Mouse (Mus musculus) myocyte (in vitro differentiated cells): ENCODE results near the gene Tprn.

Experiments
- CEBPB ChIP-seq: IDR thresholded peaks from 2 replicates; pipeline ENCODE4 v1.6.1; 2011; ENCODE audit warnings: mild to moderate bottlenecking, moderate library complexity; ENCODE audit not compliant: poor library complexity, insufficient read depth, severe bottlenecking
- MAX ChIP-seq: IDR thresholded peaks from one replicate; pipeline ENCODE4 v1.6.1; 2011; ENCODE audit warnings: low read depth, mild to moderate bottlenecking, control low read depth
- MYOG ChIP-seq, 3 experiments: IDR thresholded peaks; one replicate each; pipeline ENCODE4 v1.6.1; 2011; ENCODE audit warnings: control low read depth in 2 of 3, low read depth in 2 of 3, mild to moderate bottlenecking in 2 of 3; ENCODE audit not compliant: insufficient read length in 2 of 3, control insufficient read depth in 1 of 3, insufficient read depth in 1 of 3
- POLR2A ChIP-seq: IDR thresholded peaks from one replicate; pipeline ENCODE4 v1.6.1; 2011; ENCODE audit warnings: low read depth, mild to moderate bottlenecking, control low read depth, moderate library complexity; ENCODE audit not compliant: insufficient read length
- POLR2AphosphoS2 ChIP-seq: IDR thresholded peaks from one replicate; pipeline ENCODE4 v1.6.1; 2011; ENCODE audit warnings: low read depth, control low read depth; ENCODE audit not compliant: insufficient read length
- REST ChIP-seq: IDR thresholded peaks from one replicate; pipeline ENCODE4 v1.6.1; 2011; ENCODE audit warnings: mild to moderate bottlenecking, control low read depth, moderate library complexity; ENCODE audit not compliant: insufficient read depth, insufficient read length
- SRF ChIP-seq: IDR thresholded peaks from one replicate; pipeline ENCODE4 v1.6.1; 2011; ENCODE audit warnings: low read depth; ENCODE audit not compliant: control insufficient read depth, insufficient read length
- TCF12 ChIP-seq: IDR thresholded peaks from one replicate; pipeline ENCODE4 v1.6.1; 2011; ENCODE audit warnings: mild to moderate bottlenecking, control low read depth; ENCODE audit not compliant: poor library complexity, insufficient read depth, severe bottlenecking

- TF ChIP-seq POLR2A (no peak), MAX (no peak), REST (no peak), CEBPB (no peak), TCF12 (no peak), MYOG (IDR thresholded peaks at IDR 0.05; ENCODE audit: control insufficient read depth in 1 of 3, insufficient read depth in 1 of 3, insufficient read length in 2 of 3, low read depth in 2 of 3) (no peak), POLR2AphosphoS2 (no peak), SRF (no peak)
Observed at GRCm38 (mm10) chr2:25234551-25235220, 27.7 kb upstream of the Tprn start.
